Mouse (Mus musculus): ENCODE results near the gene Pld4. TPM values are rescaled to one million over a fixed set of nuclear protein-coding genes. Genes with fewer than 3 reads are reported as not detected.

Pld4 gene
- polyA plus RNA-seq, 1 experiment from 2014 or later: 3.4 TPM

DNA sequence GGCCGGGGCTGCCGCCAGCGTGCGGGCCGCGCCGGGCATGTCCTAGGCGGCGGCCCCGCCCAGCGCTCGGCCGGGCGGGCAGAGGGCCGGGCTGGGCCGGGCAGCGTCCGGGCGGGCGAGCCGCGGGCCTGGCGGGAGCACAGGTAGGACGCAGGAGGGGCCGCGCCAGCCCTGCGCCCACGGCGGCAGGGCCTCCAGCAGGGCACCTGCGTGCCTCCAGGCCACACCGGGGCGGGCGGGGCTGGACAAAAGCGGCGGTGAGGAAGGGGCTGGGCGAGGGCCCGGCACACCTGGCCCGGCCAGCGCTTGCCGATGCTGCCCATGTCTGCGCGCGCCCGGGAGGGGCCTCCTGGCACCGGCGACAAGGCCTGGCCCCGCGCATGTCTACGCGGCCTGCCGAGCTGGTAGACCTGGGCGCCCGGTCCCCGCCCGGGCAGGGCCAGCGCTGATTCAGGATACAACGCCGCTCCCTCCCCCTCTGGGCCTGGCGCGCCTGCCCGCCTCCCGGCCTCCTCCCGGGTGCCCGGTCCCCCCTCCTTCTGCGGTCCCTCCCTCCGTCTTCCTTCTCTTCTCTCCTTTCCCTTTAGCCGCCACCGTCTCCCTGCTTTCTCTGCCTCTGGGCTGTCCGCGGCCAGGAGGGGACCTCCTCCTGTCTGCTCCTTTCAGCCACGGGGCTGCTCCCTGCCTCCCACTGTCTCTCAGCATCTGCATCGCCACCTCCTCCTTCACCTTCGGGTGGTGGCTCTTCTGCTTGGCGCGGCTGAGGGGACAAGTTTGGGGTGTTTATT, 38.0 kb upstream of the Pld4 start:
- WGBS: 0% methylated on average over 38 of the region's 75 CpGs
- Histone ChIP-seq H3K4me1 (ENCODE audit: control insufficient read depth, insufficient read depth, low read length) (peaks cover 4% of the 10 kb centered on the region; the same call in 1 of the 2 replicates), H3K4me2 (ENCODE audit: low read depth, low read length) (peak overlapping the region; percentile 99), H3K36me3 (replicated peaks; ENCODE audit: control insufficient read depth, insufficient read depth, low read depth, low read length) (no peaks in the 10 kb centered on the region), H3K27ac (replicated peaks; ENCODE audit: low read depth, low read length) (no peak overlapping the region), H3K27me3 (ENCODE audit: control insufficient read depth, insufficient read depth, low read length) (peaks cover 15% of the 10 kb centered on the region), H3K4me3 (ENCODE audit: low read depth, low read length) (peak overlapping the region; percentile 79), H3K9me3 (replicated peaks; ENCODE audit: control insufficient read depth, low read length) (no peaks in the 10 kb centered on the region), H3K9ac (replicated peaks; ENCODE audit: low read length) (peak overlapping the region; percentile 74)
- DNase-seq (ENCODE audit: low spot score) (peak; percentile 40), ATAC-seq (replicated peaks; ENCODE audit: insufficient number of reproducible peaks, low FRiP score, low TSS enrichment, low read depth) (peak; percentile 30; the same call in 1 of the 2 replicates)

DNA sequence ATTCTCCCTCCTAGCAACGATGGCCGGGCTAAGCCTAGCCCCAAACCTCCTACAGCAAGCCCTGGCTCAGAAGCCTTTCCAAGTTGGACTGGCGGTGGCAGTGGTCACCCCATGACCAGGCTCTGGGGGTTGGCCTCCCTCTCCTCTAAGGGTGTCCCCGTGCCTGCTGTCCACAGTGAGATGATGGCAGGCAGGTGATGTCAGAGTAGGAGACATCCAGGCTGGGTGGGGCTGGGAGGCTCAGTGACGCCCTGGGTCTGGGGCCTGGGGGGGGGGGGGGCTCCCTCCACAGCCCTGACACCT, 37.5 kb upstream of the Pld4 start:
- H3K27ac ChIP-seq (replicated peaks; ENCODE audit: low read depth, low read length): no peak overlapping the region
- no peak for ATAC-seq (replicated peaks; ENCODE audit: insufficient number of reproducible peaks, low FRiP score, low TSS enrichment, low read depth)

DNA sequence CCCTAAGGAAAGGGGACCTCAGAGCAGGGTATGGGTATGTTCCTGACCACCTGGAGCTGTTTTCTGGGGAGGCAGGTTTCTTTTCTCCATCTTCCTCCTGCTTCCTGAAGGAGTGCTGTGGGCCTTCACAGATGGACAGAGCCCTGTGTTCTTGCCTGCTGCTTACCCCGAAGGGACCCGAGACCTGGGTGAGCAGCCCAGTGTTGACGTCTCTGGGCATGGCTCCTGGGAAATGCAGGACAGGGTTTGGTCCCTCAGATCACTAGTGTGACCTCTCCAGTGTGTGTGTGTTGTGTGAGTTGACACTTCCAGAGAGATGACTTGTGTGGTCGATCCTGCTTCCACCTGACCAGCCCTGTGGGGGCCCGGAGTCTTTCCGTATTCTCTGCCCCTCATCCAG, 37.0 kb upstream of the Pld4 start:
- ATAC-seq (replicated peaks; ENCODE audit: insufficient number of reproducible peaks, low FRiP score, low TSS enrichment, low read depth) (no peak), DNase-seq (ENCODE audit: low spot score) (no peak)
- Histone ChIP-seq H3K4me1 (ENCODE audit: control insufficient read depth, insufficient read depth, low read length) (peaks cover 4% of the 10 kb centered on the region; the same call in 1 of the 2 replicates), H3K4me3 (ENCODE audit: low read depth, low read length) (peak overlapping the region; percentile 79; the same call in 1 of the 2 replicates), H3K36me3 (replicated peaks; ENCODE audit: control insufficient read depth, insufficient read depth, low read depth, low read length) (no peaks in the 10 kb centered on the region), H3K27ac (replicated peaks; ENCODE audit: low read depth, low read length) (no peak overlapping the region), H3K9ac (replicated peaks; ENCODE audit: low read length) (no peak overlapping the region; the same call in 1 of the 2 replicates), H3K4me2 (ENCODE audit: low read depth, low read length) (peak overlapping the region; percentile 99), H3K9me3 (replicated peaks; ENCODE audit: control insufficient read depth, low read length) (no peaks in the 10 kb centered on the region), H3K27me3 (ENCODE audit: control insufficient read depth, insufficient read depth, low read length) (peaks cover 15% of the 10 kb centered on the region)
- 91% methylated on average over 6 of the region's 6 CpGs for WGBS

More for the DNA sequence above, 37.5 kb upstream of the Pld4 start:
- peaks cover 4% of the 10 kb centered on the region; the same call in 1 of the 2 replicates for H3K4me1 ChIP-seq (ENCODE audit: control insufficient read depth, insufficient read depth, low read length)
- no peak overlapping the region; the same call in 1 of the 2 replicates for H3K9ac ChIP-seq (replicated peaks; ENCODE audit: low read length)
- H3K4me3 ChIP-seq (ENCODE audit: low read depth, low read length): peak overlapping the region; percentile 79
- DNase-seq (ENCODE audit: low spot score): no peak
- peak overlapping the region; percentile 99 for H3K4me2 ChIP-seq (ENCODE audit: low read depth, low read length)
- no peaks in the 10 kb centered on the region for H3K36me3 ChIP-seq (replicated peaks; ENCODE audit: control insufficient read depth, insufficient read depth, low read depth, low read length)
- 3% methylated on average over 5 of the region's 5 CpGs for WGBS
- no peaks in the 10 kb centered on the region for H3K9me3 ChIP-seq (replicated peaks; ENCODE audit: control insufficient read depth, low read length)
- H3K27me3 ChIP-seq (ENCODE audit: control insufficient read depth, insufficient read depth, low read length): peaks cover 15% of the 10 kb centered on the region

DNA sequence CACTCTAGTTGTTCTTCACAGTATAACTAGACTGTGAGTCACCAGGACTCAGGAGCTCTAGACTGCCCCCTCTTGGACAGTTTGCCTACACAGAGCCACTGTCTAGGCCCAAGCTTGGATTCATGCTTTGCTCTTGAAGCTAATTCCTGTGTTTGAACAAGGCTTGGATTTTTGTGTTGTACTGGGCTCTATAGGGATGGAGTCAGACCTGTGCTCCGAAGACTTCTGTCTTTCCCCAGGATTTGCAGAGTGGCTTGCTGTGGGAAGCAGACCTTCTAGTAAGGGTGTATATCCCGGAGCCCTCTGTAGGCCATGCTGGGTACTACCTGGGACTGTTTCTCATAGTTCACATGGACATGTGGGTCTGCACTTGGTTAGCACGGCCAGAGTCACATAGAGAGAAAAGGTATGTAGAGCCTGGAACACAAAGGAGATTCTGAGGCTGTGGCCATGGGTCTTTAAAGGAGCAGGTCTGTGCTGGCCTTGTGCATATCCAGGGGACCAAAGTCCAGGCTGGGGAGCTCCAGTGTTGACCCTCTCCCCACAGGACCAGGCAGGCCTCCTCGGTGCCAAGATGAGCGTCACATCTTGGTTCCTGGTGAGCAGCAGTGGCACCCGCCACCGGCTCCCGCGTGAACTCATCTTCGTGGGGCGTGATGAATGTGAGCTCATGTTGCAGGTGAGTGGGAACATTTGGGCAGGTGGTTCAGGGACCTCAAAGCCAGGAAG, 36.2 kb upstream of the Pld4 start:
- ATAC-seq (replicated peaks; ENCODE audit: insufficient number of reproducible peaks, low FRiP score, low TSS enrichment, low read depth) (0 out of 2 replicates have a peak, but pooled peaks have one; percentile 4), DNase-seq (ENCODE audit: low spot score) (peak; percentile 82)
- Histone ChIP-seq H3K9ac (replicated peaks; ENCODE audit: low read length) (no peak overlapping the region), H3K9me3 (replicated peaks; ENCODE audit: control insufficient read depth, low read length) (no peaks in the 10 kb centered on the region), H3K4me1 (ENCODE audit: control insufficient read depth, insufficient read depth, low read length) (peaks cover 4% of the 10 kb centered on the region; the same call in 1 of the 2 replicates), H3K27ac (replicated peaks; ENCODE audit: low read depth, low read length) (no peak overlapping the region), H3K27me3 (ENCODE audit: control insufficient read depth, insufficient read depth, low read length) (peaks cover 15% of the 10 kb centered on the region), H3K4me2 (ENCODE audit: low read depth, low read length) (no peak overlapping the region), H3K4me3 (ENCODE audit: low read depth, low read length) (no peak overlapping the region), H3K36me3 (replicated peaks; ENCODE audit: control insufficient read depth, insufficient read depth, low read depth, low read length) (no peaks in the 10 kb centered on the region)
- 76% methylated on average over 11 of the region's 11 CpGs for WGBS

DNA sequence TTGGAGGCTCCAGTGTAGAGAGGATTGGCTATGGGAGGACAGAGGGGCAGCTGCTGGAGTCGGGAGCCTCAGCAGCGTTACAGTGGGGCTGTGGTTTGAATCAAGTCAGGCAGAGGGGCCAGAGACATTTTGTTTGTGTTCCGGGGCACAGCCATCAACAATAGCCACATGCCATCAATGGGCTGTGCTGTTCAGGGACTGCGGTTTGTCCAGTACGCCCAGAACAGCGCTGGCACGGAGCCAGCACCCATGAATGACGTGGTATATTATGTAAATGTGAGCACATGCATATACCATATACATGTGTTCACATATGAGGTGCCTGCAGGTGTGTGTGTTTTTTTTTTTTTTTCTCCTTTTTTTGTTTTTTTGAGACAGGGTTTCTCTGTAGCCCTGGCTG, 32.7 kb upstream of the Pld4 start:
- no peaks in the 10 kb centered on the region for H3K4me1 ChIP-seq (ENCODE audit: control insufficient read depth, insufficient read depth, low read length)
- H3K9me3 ChIP-seq (replicated peaks; ENCODE audit: control insufficient read depth, low read length): no peaks in the 10 kb centered on the region
- no peak overlapping the region for H3K4me2 ChIP-seq (ENCODE audit: low read depth, low read length)
- DNase-seq (ENCODE audit: low spot score) (no peak), ATAC-seq (replicated peaks; ENCODE audit: insufficient number of reproducible peaks, low FRiP score, low TSS enrichment, low read depth) (no peak)
- H3K9ac ChIP-seq (replicated peaks; ENCODE audit: low read length): no peak overlapping the region
- 0 out of 2 replicates have a peak, but pooled peaks cover 6% of the 10 kb centered on the region for H3K27me3 ChIP-seq (ENCODE audit: control insufficient read depth, insufficient read depth, low read length)
- no peak overlapping the region for H3K27ac ChIP-seq (replicated peaks; ENCODE audit: low read depth, low read length)
- no peaks in the 10 kb centered on the region for H3K36me3 ChIP-seq (replicated peaks; ENCODE audit: control insufficient read depth, insufficient read depth, low read depth, low read length)
- WGBS: 86% methylated on average over 8 of the region's 8 CpGs
- H3K4me3 ChIP-seq (ENCODE audit: low read depth, low read length): no peak overlapping the region

- Histone ChIP-seq H3K36me3 (replicated peaks; ENCODE audit: control insufficient read depth, insufficient read depth, low read depth, low read length) (peaks cover 2% of the 10 kb centered on the region), H3K4me3 (ENCODE audit: low read depth, low read length) (no peak overlapping the region), H3K4me2 (ENCODE audit: low read depth, low read length) (no peak overlapping the region), H3K27ac (replicated peaks; ENCODE audit: low read depth, low read length) (no peak overlapping the region), H3K9ac (replicated peaks; ENCODE audit: low read length) (no peak overlapping the region), H3K9me3 (replicated peaks; ENCODE audit: control insufficient read depth, low read length) (no peaks in the 10 kb centered on the region), H3K4me1 (ENCODE audit: control insufficient read depth, insufficient read depth, low read length) (no peaks in the 10 kb centered on the region), H3K27me3 (ENCODE audit: control insufficient read depth, insufficient read depth, low read length) (no peaks in the 10 kb centered on the region)
- 89% methylated on average over 14 of the region's 14 CpGs for WGBS
- DNase-seq (ENCODE audit: low spot score): no peak
- no peak for ATAC-seq (replicated peaks; ENCODE audit: insufficient number of reproducible peaks, low FRiP score, low TSS enrichment, low read depth)
Observed at GRCm38 (mm10) chr12:112730808-112731207, 29.6 kb upstream of the Pld4 start.

- Histone ChIP-seq H3K4me3 (ENCODE audit: low read depth, low read length) (no peak overlapping the region), H3K27ac (replicated peaks; ENCODE audit: low read depth, low read length) (no peak overlapping the region), H3K9ac (replicated peaks; ENCODE audit: low read length) (no peak overlapping the region), H3K9me3 (replicated peaks; ENCODE audit: control insufficient read depth, low read length) (no peaks in the 10 kb centered on the region), H3K4me2 (ENCODE audit: low read depth, low read length) (no peak overlapping the region), H3K27me3 (ENCODE audit: control insufficient read depth, insufficient read depth, low read length) (no peaks in the 10 kb centered on the region), H3K36me3 (replicated peaks; ENCODE audit: control insufficient read depth, insufficient read depth, low read depth, low read length) (peaks cover 2% of the 10 kb centered on the region), H3K4me1 (ENCODE audit: control insufficient read depth, insufficient read depth, low read length) (no peaks in the 10 kb centered on the region)
- no peak for ATAC-seq (replicated peaks; ENCODE audit: insufficient number of reproducible peaks, low FRiP score, low TSS enrichment, low read depth)
- DNase-seq (ENCODE audit: low spot score): no peak
- WGBS: 90% methylated on average over 10 of the region's 10 CpGs
Observed at GRCm38 (mm10) chr12:112732591-112732990, 27.9 kb upstream of the Pld4 start.

All from embryonic facial prominence, embryonic 11.5 days (tissue).